Mouse (Mus musculus) erythroblast, embryonic 14.5 days (primary cell): ENCODE data around the gene Gucy2d. TPM values are rescaled to one million over a fixed set of nuclear protein-coding genes. Genes with fewer than 3 reads are reported as not detected.

ENCODE experiments used
- H3K27me3 ChIP-seq: 2 replicates; pipeline ENCODE4 v1.6.1; 2012; ENCODE audit warnings: inconsistent platforms; ENCODE audit not compliant: control insufficient read depth
- H3K36me3 ChIP-seq: 2 replicates; pipeline ENCODE4 v1.6.1; 2012; ENCODE audit warnings: mild to moderate bottlenecking, inconsistent platforms; ENCODE audit not compliant: control insufficient read depth
- H3K4me1 ChIP-seq: 2 replicates; pipeline ENCODE4 v1.6.1; 2012; ENCODE audit warnings: inconsistent platforms; ENCODE audit not compliant: control insufficient read depth
- H3K4me3 ChIP-seq: replicated peaks from 2 replicates; pipeline ENCODE3; 2012; ENCODE audit warnings: moderate library complexity, mild to moderate bottlenecking, inconsistent platforms
- H3K9me3 ChIP-seq: 2 replicates; pipeline ENCODE4 v1.6.1; 2012; ENCODE audit warnings: low read length, inconsistent platforms, mixed read lengths; ENCODE audit not compliant: control insufficient read depth
- GATA1 ChIP-seq: IDR thresholded peaks from 2 replicates; pipeline ENCODE4 v1.6.1; 2012; ENCODE audit warnings: low read length, inconsistent platforms, mixed read lengths
- TAL1 ChIP-seq: IDR thresholded peaks from 3 replicates; pipeline ENCODE4 v1.6.1; 2012; ENCODE audit warnings: low read length, inconsistent platforms, mixed read lengths
- polyA plus RNA-seq: library from polyadenylated mRNA; stranded (reverse); fragments of >175 nt; gene quantifications from 2 replicates; pipeline ENCODE4 v1.2.3, GENCODE M21; 2012

Gucy2d gene
- polyA plus RNA-seq, 1 experiment, result not detected

- Histone ChIP-seq H3K36me3 (no peaks in the 10 kb centered on the region), H3K27me3 (no peaks in the 10 kb centered on the region), H3K4me3 (no peak overlapping the region), H3K4me1 (no peaks in the 10 kb centered on the region), H3K9me3 (no peaks in the 10 kb centered on the region)
- TF ChIP-seq GATA1, result no peak
- no peak for TF ChIP-seq TAL1
Measured at GRCm38 (mm10) chr7:98499561-98500292, 59.5 kb downstream of the Gucy2d start.

GRCm38 (mm10) chr7:98500470-98500869 is 60.3 kb downstream of the Gucy2d start:
- TF ChIP-seq GATA1, result no peak
- no peak for TF ChIP-seq TAL1
- Histone ChIP-seq H3K9me3 (no peaks in the 10 kb centered on the region), H3K4me3 (no peak overlapping the region), H3K4me1 (no peaks in the 10 kb centered on the region), H3K27me3 (no peaks in the 10 kb centered on the region), H3K36me3 (no peaks in the 10 kb centered on the region)

GRCm38 (mm10) chr7:98501078-98501477 is 60.9 kb downstream of the Gucy2d start:
- Histone ChIP-seq H3K4me1 (no peaks in the 10 kb centered on the region), H3K27me3 (no peaks in the 10 kb centered on the region), H3K9me3 (no peaks in the 10 kb centered on the region), H3K36me3 (no peaks in the 10 kb centered on the region), H3K4me3 (no peak overlapping the region)
- TF ChIP-seq TAL1 (no peak), GATA1 (no peak)

- no peaks in the 10 kb centered on the region for H3K36me3 ChIP-seq
- TF ChIP-seq TAL1 (no peak), GATA1 (no peak)
- H3K4me1 ChIP-seq, result no peaks in the 10 kb centered on the region
- H3K4me3 ChIP-seq, result no peak overlapping the region
- no peaks in the 10 kb centered on the region for H3K27me3 ChIP-seq
- H3K9me3 ChIP-seq, result no peaks in the 10 kb centered on the region
Measured at GRCm38 (mm10) chr7:98502921-98503320, 62.7 kb downstream of the Gucy2d start.

- Histone ChIP-seq H3K4me1 (no peaks in the 10 kb centered on the region), H3K4me3 (no peak overlapping the region), H3K9me3 (no peaks in the 10 kb centered on the region), H3K27me3 (no peaks in the 10 kb centered on the region), H3K36me3 (no peaks in the 10 kb centered on the region)
- TF ChIP-seq GATA1 (no peak), TAL1 (no peak)
Measured at GRCm38 (mm10) chr7:98503951-98504647, 63.9 kb downstream of the Gucy2d start.

- H3K9me3 ChIP-seq, result no peaks in the 10 kb centered on the region
- TF ChIP-seq TAL1 (no peak), GATA1 (no peak)
- H3K4me3 ChIP-seq, result no peak overlapping the region
- H3K27me3 ChIP-seq, result no peaks in the 10 kb centered on the region
- H3K36me3 ChIP-seq, result no peaks in the 10 kb centered on the region
- no peaks in the 10 kb centered on the region for H3K4me1 ChIP-seq
Measured at GRCm38 (mm10) chr7:98504726-98505314, 64.6 kb downstream of the Gucy2d start.

- no peak for TF ChIP-seq GATA1
- no peak for TF ChIP-seq TAL1
- Histone ChIP-seq H3K36me3 (no peaks in the 10 kb centered on the region), H3K9me3 (no peaks in the 10 kb centered on the region), H3K4me1 (no peaks in the 10 kb centered on the region), H3K27me3 (no peaks in the 10 kb centered on the region), H3K4me3 (no peak overlapping the region)
Measured at GRCm38 (mm10) chr7:98505664-98506063, 65.4 kb downstream of the Gucy2d start.

GRCm38 (mm10) chr7:98510961-98511958 is 71.0 kb downstream of the Gucy2d start:
- H3K27me3 ChIP-seq, result no peaks in the 10 kb centered on the region
- TF ChIP-seq TAL1 (no peak), GATA1 (no peak)
- H3K36me3 ChIP-seq, result no peaks in the 10 kb centered on the region
- no peaks in the 10 kb centered on the region for H3K4me1 ChIP-seq
- H3K4me3 ChIP-seq, result no peak overlapping the region
- no peaks in the 10 kb centered on the region for H3K9me3 ChIP-seq

GRCm38 (mm10) chr7:98513251-98513650 is 73.0 kb downstream of the Gucy2d start:
- no peaks in the 10 kb centered on the region for H3K27me3 ChIP-seq

More at GRCm38 (mm10) chr7:98513251-98513650, 73.0 kb downstream of the Gucy2d start:
- no peaks in the 10 kb centered on the region for H3K4me1 ChIP-seq
- no peaks in the 10 kb centered on the region for H3K9me3 ChIP-seq
- no peak for TF ChIP-seq GATA1
- no peak for TF ChIP-seq TAL1
- no peak overlapping the region for H3K4me3 ChIP-seq
- no peaks in the 10 kb centered on the region for H3K36me3 ChIP-seq
